ENCODE assay signal across 8 mouse cellular contexts in genomic region chr17:28208314-28208612, GRCm38 (mm10). TPM values are rescaled to one million over a fixed set of nuclear protein-coding genes. Genes with fewer than 3 reads are reported as not detected.
DNase-seq lines count a peak whose midpoint lies in the region; ATAC-seq and TF ChIP-seq lines count a peak whose summit lies in the region.

No protein-coding gene starts in this region.

- H3K4me2 ChIP-seq in lung, embryonic 15.5 days = peak overlapping the region; percentile 57
- peak overlapping the region; percentile 78 for H3K4me2 ChIP-seq in limb, embryonic 14.5 days (replicated peaks; ENCODE audit: low read depth, low read length, severe bottlenecking)
- peak overlapping the region; percentile 50; the same call in 1 of the 2 replicates for H3K4me2 ChIP-seq in neural tube, embryonic 15.5 days

- no peaks in the 10 kb centered on the region for H3K9me3 ChIP-seq in erythroblast, embryonic 14.5 days (ENCODE audit: control insufficient read depth, low read length)
- no peaks in the 10 kb centered on the region for H3K9me3 ChIP-seq in lung, embryonic 15.5 days
- H3K9me3 ChIP-seq in limb, embryonic 14.5 days (ENCODE audit: control insufficient read depth, low read length) = no peaks in the 10 kb centered on the region
- H3K9me3 ChIP-seq in neural tube, embryonic 15.5 days (replicated peaks) = no peaks in the 10 kb centered on the region

- peaks cover 44% of the 10 kb centered on the region for H3K4me1 ChIP-seq in erythroblast, embryonic 14.5 days (ENCODE audit: control insufficient read depth)
- peaks cover 14% of the 10 kb centered on the region for H3K4me1 ChIP-seq in lung, embryonic 15.5 days
- peaks cover 21% of the 10 kb centered on the region for H3K4me1 ChIP-seq in limb, embryonic 14.5 days (ENCODE audit: control insufficient read depth, insufficient read depth, low read length)
- H3K4me1 ChIP-seq in neural tube, embryonic 15.5 days = peaks cover 9% of the 10 kb centered on the region

- peak overlapping the region; percentile 50 for H3K4me3 ChIP-seq in erythroblast, embryonic 14.5 days (replicated peaks)
- peak overlapping the region; percentile 30 for H3K4me3 ChIP-seq in lung, embryonic 15.5 days
- H3K4me3 ChIP-seq in limb, embryonic 14.5 days (replicated peaks; ENCODE audit: low read length) = peak overlapping the region; percentile 40
- peak overlapping the region; percentile 19 for H3K4me3 ChIP-seq in neural tube, embryonic 15.5 days (replicated peaks)

- DNase-seq in lung, postnatal 25 days (ENCODE audit: low spot score) = no peak
- DNase-seq in limb, embryonic 14.5 days (ENCODE audit: low spot score) = no peak
- no peak for DNase-seq in cerebellum, adult 9-10 months
- DNase-seq in left cerebral cortex, adult 18-20 months (ENCODE audit: low spot score in 2 of 2) = no peak

- ATAC-seq in erythroblast, adult 5-6 weeks (replicated peaks; ENCODE audit: low FRiP score, poor library complexity, severe bottlenecking) = no peak
- ATAC-seq in lung, embryonic 15.5 days (ENCODE audit: borderline replicate concordance, extremely low read depth, low FRiP score, low TSS enrichment) = no peak
- ATAC-seq in limb, embryonic 14.5 days (ENCODE audit: low FRiP score, low read depth) = no peak
- no peak for ATAC-seq in neural tube, embryonic 15.5 days (ENCODE audit: low FRiP score)

- no peak for TF ChIP-seq POLR2A in limb, embryonic 14.5 days (IDR thresholded peaks at IDR 0.05; ENCODE audit: borderline replicate concordance, extremely low read depth, insufficient read depth, insufficient read length)

- no peak overlapping the region for H3K27ac ChIP-seq in lung, embryonic 15.5 days
- no peak overlapping the region for H3K27ac ChIP-seq in limb, embryonic 14.5 days (replicated peaks; ENCODE audit: low read depth, low read length)
- H3K27ac ChIP-seq in neural tube, embryonic 15.5 days (replicated peaks) = no peak overlapping the region; the same call in 1 of the 2 replicates

- peaks cover 3% of the 10 kb centered on the region; the same call in 1 of the 2 replicates for H3K36me3 ChIP-seq in erythroblast, embryonic 14.5 days (ENCODE audit: control insufficient read depth)
- peaks cover 8% of the 10 kb centered on the region; the same call in 1 of the 2 replicates for H3K36me3 ChIP-seq in lung, embryonic 15.5 days
- peaks cover 19% of the 10 kb centered on the region for H3K36me3 ChIP-seq in limb, embryonic 14.5 days (ENCODE audit: control insufficient read depth, insufficient read depth, low read length)
- H3K36me3 ChIP-seq in neural tube, embryonic 15.5 days = peaks cover 7% of the 10 kb centered on the region; the same call in 1 of the 2 replicates

- H3K27me3 ChIP-seq in erythroblast, embryonic 14.5 days (ENCODE audit: control insufficient read depth) = no peaks in the 10 kb centered on the region
- no peaks in the 10 kb centered on the region for H3K27me3 ChIP-seq in lung, embryonic 15.5 days
- H3K27me3 ChIP-seq in limb, embryonic 14.5 days (ENCODE audit: control insufficient read depth, insufficient read depth, low read length) = no peaks in the 10 kb centered on the region
- H3K27me3 ChIP-seq in neural tube, embryonic 15.5 days (replicated peaks) = no peaks in the 10 kb centered on the region

- 78% methylated on average over 8 of the region's 8 CpGs for WGBS in lung, embryonic 15.5 days
- WGBS in limb, embryonic 14.5 days = 66% methylated on average over 8 of the region's 8 CpGs
- WGBS in neural tube, embryonic 15.5 days = 88% methylated on average over 8 of the region's 8 CpGs

- H3K9ac ChIP-seq in lung, embryonic 15.5 days = no peak overlapping the region
- peak overlapping the region; percentile 63 for H3K9ac ChIP-seq in limb, embryonic 14.5 days (ENCODE audit: low read depth, low read length, severe bottlenecking)
- 0 out of 2 replicates have a peak overlapping the region, but pooled peaks have one; percentile 33 for H3K9ac ChIP-seq in neural tube, embryonic 15.5 days (replicated peaks)

RNA-seq across cellular contexts. Expression of gene Def6, which starts 0.7 kb away (rescaled TPM):
- 0.53 and 0.80 TPM in 2 replicates for polyA plus RNA-seq in erythroblast, embryonic 14.5 days (2012)
- 7.5 and 12.9 TPM in 2 replicates for total RNA-seq in erythroblast, adult 5-6 weeks (2015; ENCODE audit: low replicate concordance)
- 21.9 and 28.0 TPM in 2 replicates for total RNA-seq in erythroblast, adult 5-6 weeks (2017; ENCODE audit: low replicate concordance)
- polyA plus RNA-seq in lung, embryonic 15.5 days (2015; fragmentation: Nextera tagmentation; extraction: Ambion mirVana) = 4.5 and 7.8 TPM in 2 replicates
- 14.6 and 15.5 TPM in 2 replicates for polyA plus RNA-seq in limb, embryonic 14.5 days (2012; rRNA removed)
- polyA plus RNA-seq in limb, embryonic 14.5 days (2014; fragmentation: Nextera tagmentation; extraction: Ambion mirVana) = 10.0 and 12.7 TPM in 2 replicates
- polyA plus RNA-seq in neural tube, embryonic 15.5 days (2015; fragmentation: Nextera tagmentation; extraction: Ambion mirVana) = 8.6 and 24.0 TPM in 2 replicates
- total RNA-seq in left cerebral cortex, adult 18-20 months (2021) = 1 to 10 TPM; 3.1 to 4.1 TPM

RNA-seq across cellular contexts. Expression of gene Ppard, which starts 24.2 kb away (rescaled TPM):
- 5.3 and 6.6 TPM in 2 replicates for polyA plus RNA-seq in erythroblast, embryonic 14.5 days (2012)
- total RNA-seq in erythroblast, adult 5-6 weeks (2015; ENCODE audit: low replicate concordance) = 0.21 and 0.77 TPM in 2 replicates
- 0.94 TPM in 1 of 2 replicates, not detected in the other for total RNA-seq in erythroblast, adult 5-6 weeks (2017; ENCODE audit: low replicate concordance)
- polyA plus RNA-seq in lung, embryonic 15.5 days (2015; fragmentation: Nextera tagmentation; extraction: Ambion mirVana) = 2.1 and 2.9 TPM in 2 replicates
- polyA plus RNA-seq in limb, embryonic 14.5 days (2012; rRNA removed) = 29.2 and 37.9 TPM in 2 replicates
- polyA plus RNA-seq in limb, embryonic 14.5 days (2014; fragmentation: Nextera tagmentation; extraction: Ambion mirVana) = 3.7 and 4.2 TPM in 2 replicates
- 1.3 and 1.7 TPM in 2 replicates for polyA plus RNA-seq in neural tube, embryonic 15.5 days (2015; fragmentation: Nextera tagmentation; extraction: Ambion mirVana)
- total RNA-seq in left cerebral cortex, adult 18-20 months (2021) = 10 to 100 TPM; 27.9 to 28.6 TPM

RNA-seq across cellular contexts. Expression of gene Zfp523, which starts 31.3 kb away (rescaled TPM):
- polyA plus RNA-seq in erythroblast, embryonic 14.5 days (2012) = 0.39 and 0.46 TPM in 2 replicates
- 1.5 and 2.3 TPM in 2 replicates for total RNA-seq in erythroblast, adult 5-6 weeks (2015; ENCODE audit: low replicate concordance)
- 2.1 and 2.5 TPM in 2 replicates for total RNA-seq in erythroblast, adult 5-6 weeks (2017; ENCODE audit: low replicate concordance)
- polyA plus RNA-seq in lung, embryonic 15.5 days (2015; fragmentation: Nextera tagmentation; extraction: Ambion mirVana) = 39.1 and 41.8 TPM in 2 replicates
- polyA plus RNA-seq in limb, embryonic 14.5 days (2012; rRNA removed) = 79.1 and 97.1 TPM in 2 replicates
- 37.5 and 37.7 TPM in 2 replicates for polyA plus RNA-seq in limb, embryonic 14.5 days (2014; fragmentation: Nextera tagmentation; extraction: Ambion mirVana)
- 41.5 and 43.8 TPM in 2 replicates for polyA plus RNA-seq in neural tube, embryonic 15.5 days (2015; fragmentation: Nextera tagmentation; extraction: Ambion mirVana)
- 100 to 1,000 TPM; 111 to 116 TPM for total RNA-seq in left cerebral cortex, adult 18-20 months (2021)

Comparison
In these comparisons a context has a peak if more than half of its experiments do, and no peak if none do; other contexts are left out.
1. RNA of gene Zfp523, which starts 31.3 kb away (polyA plus RNA-seq): 37.5 to 97.1 TPM in limb, embryonic 14.5 days, 41.5 to 43.8 TPM in neural tube, embryonic 15.5 days and 39.1 to 41.8 TPM in lung, embryonic 15.5 days; 0.39 to 0.46 TPM in erythroblast, embryonic 14.5 days; every median in the first group is over 10 times any median in the second.
2. Peak in every context shown above with its lines, with median percentiles within 50 percentile points of each other: H3K4me3 ChIP-seq and H3K4me2 ChIP-seq.